Mouse (Mus musculus) small intestine, adult 2 months (tissue): ENCODE measurements at regions not wholly inside any gene's neighbourhood (a gene's known extent, or its start where the extent isn't known, plus 50 kb on each side); places are given as distances from the start of the nearest gene placed in this dataset.

ENCODE experiments used
- H3K27ac ChIP-seq: fragments of 200-500 bp; 2 replicates; pipeline ENCODE4 v1.5.1; 2012; ENCODE audit warnings: low read depth, low read length, control low read depth, inconsistent platforms; ENCODE audit not compliant: insufficient read depth
- H3K27me3 ChIP-seq: fragments of 200-500 bp; 2 replicates; pipeline ENCODE4 v1.6.1; 2012; ENCODE audit warnings: mild to moderate bottlenecking, moderate library complexity, low read length, inconsistent platforms; ENCODE audit not compliant: control insufficient read depth, insufficient read depth
- H3K36me3 ChIP-seq: fragments of 200-500 bp; 2 replicates; pipeline ENCODE4 v1.6.1; 2012; ENCODE audit warnings: mild to moderate bottlenecking, low read length, control low read depth, inconsistent platforms; ENCODE audit not compliant: control insufficient read depth, insufficient read depth
- H3K4me1 ChIP-seq: fragments of 200-500 bp; 2 replicates; pipeline ENCODE4 v1.6.1; 2012; ENCODE audit warnings: low read length, inconsistent platforms, mixed read lengths; ENCODE audit not compliant: control insufficient read depth, insufficient read depth, insufficient read length
- H3K4me3 ChIP-seq: fragments of 200-500 bp; 2 replicates; pipeline ENCODE4 v1.5.1; 2012; ENCODE audit warnings: low read depth, mild to moderate bottlenecking, control low read depth, inconsistent platforms, low read length, moderate library complexity
- CTCF ChIP-seq: fragments of 200-500 bp; IDR thresholded peaks from 2 replicates; pipeline ENCODE4 v1.5.1; 2012; ENCODE audit warnings: low read depth, mild to moderate bottlenecking, control low read depth, inconsistent platforms, low read length, moderate library complexity, mixed read lengths; ENCODE audit not compliant: insufficient replicate concordance, insufficient read length; ENCODE audit errors: extremely low read depth
- POLR2A ChIP-seq: fragments of 200-500 bp; IDR thresholded peaks from 2 replicates; pipeline ENCODE4 v1.6.1; 2012; ENCODE audit warnings: low read depth, mild to moderate bottlenecking, control low read depth, inconsistent platforms, low read length, moderate library complexity
- WGBS: fragments of 180-500 bp; shearing (Covaris S2); methylation state at CpG from one replicate; pipeline ENCODE4 v1.1.7; 2018; 5-methylcytosine and 5-hydroxymethylcytosine counted together

DNA sequence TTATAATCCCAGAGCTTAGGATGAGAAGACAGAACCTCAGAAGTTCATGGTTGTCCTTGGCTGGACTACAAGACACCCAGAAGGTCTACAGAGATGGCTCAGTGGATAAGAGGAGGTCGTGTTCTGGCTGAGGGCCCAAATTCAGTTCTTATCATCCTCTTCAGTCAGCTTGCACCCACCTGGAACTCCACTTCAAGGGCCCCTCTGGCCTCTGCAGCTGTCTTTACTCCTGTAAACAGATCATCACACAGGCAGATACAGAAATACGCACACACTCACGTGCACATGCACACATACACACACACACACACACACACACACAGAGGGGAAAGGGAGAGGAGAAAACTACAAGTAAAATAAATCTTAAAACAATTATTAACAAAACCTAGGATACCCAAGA lies 385.8 kb upstream of the Slc7a11 start:
- Histone ChIP-seq H3K27me3 (no peaks in the 10 kb centered on the region), H3K4me1 (no peaks in the 10 kb centered on the region), H3K4me3 (no peak overlapping the region), H3K27ac (no peak overlapping the region), H3K36me3 (no peaks in the 10 kb centered on the region)
- 56% methylated on average over 3 of the region's 3 CpGs for WGBS
- TF ChIP-seq POLR2A (no peak), CTCF (no peak)

GRCm38 (mm10) chr3:50830446-50830845 lies 387.0 kb upstream of the Slc7a11 start:
- no peak overlapping the region for H3K4me3 ChIP-seq
- TF ChIP-seq POLR2A (no peak), CTCF (no peak)
- no peaks in the 10 kb centered on the region for H3K36me3 ChIP-seq
- H3K27me3 ChIP-seq, result no peaks in the 10 kb centered on the region
- H3K27ac ChIP-seq, result no peak overlapping the region
- 79% methylated on average over 6 of the region's 6 CpGs for WGBS
- no peaks in the 10 kb centered on the region for H3K4me1 ChIP-seq

GRCm38 (mm10) chr3:50830926-50831325 lies 387.5 kb upstream of the Slc7a11 start:
- no peak for TF ChIP-seq CTCF
- TF ChIP-seq POLR2A, result no peak
- H3K27ac ChIP-seq, result no peak overlapping the region
- 81% methylated on average over 9 of the region's 9 CpGs for WGBS

GRCm38 (mm10) chr3:50842216-50842615 lies 382.0 kb upstream of the Noct start:
- Histone ChIP-seq H3K27ac (no peak overlapping the region), H3K4me3 (no peak overlapping the region), H3K4me1 (no peaks in the 10 kb centered on the region), H3K27me3 (no peaks in the 10 kb centered on the region), H3K36me3 (no peaks in the 10 kb centered on the region)
- TF ChIP-seq POLR2A (no peak), CTCF (no peak)
- WGBS, result 76% methylated on average over 4 of the region's 4 CpGs

More at GRCm38 (mm10) chr3:50830926-50831325, 387.5 kb upstream of the Slc7a11 start:
- no peaks in the 10 kb centered on the region for H3K27me3 ChIP-seq
- no peak overlapping the region for H3K4me3 ChIP-seq
- H3K36me3 ChIP-seq, result no peaks in the 10 kb centered on the region
- H3K4me1 ChIP-seq, result no peaks in the 10 kb centered on the region

- no peaks in the 10 kb centered on the region for H3K27me3 ChIP-seq
- no peak for TF ChIP-seq POLR2A
- TF ChIP-seq CTCF, result no peak
- no peak overlapping the region for H3K4me3 ChIP-seq
- no peaks in the 10 kb centered on the region for H3K36me3 ChIP-seq
- H3K27ac ChIP-seq, result no peak overlapping the region
- WGBS, result 86% methylated on average over 8 of the region's 8 CpGs
- H3K4me1 ChIP-seq, result no peaks in the 10 kb centered on the region
These were observed 379.4 kb upstream of the Noct start for GRCm38 (mm10) chr3:50844835-50845301.

DNA sequence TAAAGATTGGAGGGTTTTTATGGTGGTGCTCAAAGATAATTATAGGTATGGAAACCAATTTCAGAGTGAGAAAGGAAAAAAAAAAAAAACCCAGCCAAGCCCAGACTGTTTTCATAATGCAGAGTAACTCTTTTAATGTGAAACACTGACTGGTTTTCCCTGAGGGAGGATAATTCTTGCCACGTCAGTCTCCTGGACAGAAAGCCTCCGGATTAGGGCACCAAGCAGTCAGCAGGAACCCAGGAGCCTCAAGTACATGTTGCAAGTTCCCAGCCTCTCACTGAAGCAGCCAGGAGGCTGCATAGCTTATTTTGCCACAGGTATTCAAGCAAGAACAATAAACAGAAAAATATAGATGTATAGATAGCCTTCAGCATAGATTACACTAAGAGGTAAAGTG lies 378.9 kb upstream of the Noct start:
- TF ChIP-seq CTCF, result no peak
- no peak for TF ChIP-seq POLR2A
- 70% methylated on average over 2 of the region's 2 CpGs for WGBS
- Histone ChIP-seq H3K4me3 (no peak overlapping the region), H3K36me3 (no peaks in the 10 kb centered on the region), H3K27ac (no peak overlapping the region), H3K4me1 (no peaks in the 10 kb centered on the region), H3K27me3 (no peaks in the 10 kb centered on the region)

DNA sequence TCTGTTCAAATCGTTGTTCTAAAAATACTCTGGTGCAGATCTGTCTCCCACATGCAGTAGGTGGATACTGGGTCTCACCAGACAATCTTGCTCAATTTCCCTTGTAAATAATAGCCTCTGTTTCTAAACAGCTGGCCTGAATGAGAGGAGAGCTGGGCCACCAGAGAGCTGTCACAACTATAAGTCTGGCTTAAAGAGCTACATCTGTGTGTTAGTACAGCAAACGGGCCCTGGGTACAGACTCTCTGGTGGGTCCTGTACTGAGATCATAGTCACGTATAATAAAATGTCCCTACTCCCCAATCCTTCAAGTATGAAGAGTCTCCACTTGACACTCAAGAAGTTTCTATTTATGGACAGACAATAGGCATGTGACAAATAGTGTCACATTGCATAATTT lies 375.7 kb upstream of the Noct start:
- TF ChIP-seq CTCF (no peak), POLR2A (no peak)
- 55% methylated on average over 3 of the region's 3 CpGs for WGBS
- Histone ChIP-seq H3K4me3 (no peak overlapping the region), H3K4me1 (no peaks in the 10 kb centered on the region), H3K36me3 (no peaks in the 10 kb centered on the region), H3K27me3 (no peaks in the 10 kb centered on the region), H3K27ac (no peak overlapping the region)
